Mouse (Mus musculus) MEL (cell line): ENCODE measurements around the gene Ganab. TPM values are rescaled to one million over a fixed set of nuclear protein-coding genes. Genes with fewer than 3 reads are reported as not detected.

Experiments
- DNase-seq: peaks from one replicate; pipeline ENCODE4 v3.0.0; 2011; ENCODE audit warnings: low read depth, low spot score
- H3K27ac ChIP-seq: 2 replicates; pipeline ENCODE4 v1.5.1; 2012; ENCODE audit warnings: low read depth, mild to moderate bottlenecking, control low read depth, low read length, moderate library complexity; ENCODE audit not compliant: control insufficient read depth
- H3K27me3 ChIP-seq, 2 experiments: fragments of 150-350 bp in 1 of 2; sonication (generic) in 1 of 2; 2 replicates each; pipeline ENCODE4 v1.6.1; 2012; ENCODE audit warnings: low read length in 2 of 2, mild to moderate bottlenecking in 2 of 2, improper control_type of control experiment in 1 of 2, moderate library complexity in 1 of 2; ENCODE audit not compliant: insufficient read depth in 2 of 2, control insufficient read depth in 1 of 2
- H3K36me3 ChIP-seq, 2 experiments: 2 replicates each; pipeline ENCODE4 v1.6.1; 2012 to 2014; ENCODE audit warnings: low read length in 2 of 2, improper control_type of control experiment in 1 of 2, inconsistent platforms in 1 of 2, mild to moderate bottlenecking in 1 of 2; ENCODE audit not compliant: insufficient read depth in 2 of 2, control insufficient read depth in 1 of 2
- H3K4me1 ChIP-seq, 2 experiments: fragments of 150-350 bp in 1 of 2; sonication (generic) in 1 of 2; 2 replicates each; pipeline ENCODE4 v1.6.1; 2012; ENCODE audit warnings: low read length in 2 of 2, improper control_type of control experiment in 1 of 2, mild to moderate bottlenecking in 1 of 2; ENCODE audit not compliant: insufficient read depth in 2 of 2, control insufficient read depth in 1 of 2
- H3K4me3 ChIP-seq, 2 experiments: fragments of 150-350 bp in 1 of 2; sonication (generic) in 1 of 2; 2 replicates each; pipeline ENCODE4 v1.5.1; 2012; ENCODE audit warnings: low read depth in 2 of 2, low read length in 2 of 2, mild to moderate bottlenecking in 2 of 2, moderate library complexity in 2 of 2, control low read depth in 1 of 2, improper control_type of control experiment in 1 of 2; ENCODE audit not compliant: control insufficient read depth in 1 of 2, insufficient read depth in 1 of 2
- H3K79me2 ChIP-seq: 2 replicates; pipeline ENCODE4 v1.6.1; 2012; ENCODE audit warnings: mild to moderate bottlenecking, low read length, moderate library complexity; ENCODE audit not compliant: control insufficient read depth, poor library complexity, insufficient read depth
- H3K9ac ChIP-seq: 2 replicates; pipeline ENCODE4 v1.6.1; 2012; ENCODE audit warnings: low read depth, mild to moderate bottlenecking, control low read depth, low read length, moderate library complexity; ENCODE audit not compliant: control insufficient read depth, poor library complexity, severe bottlenecking
- H3K9me3 ChIP-seq: fragments of 150-350 bp; sonication (generic); replicated peaks from 2 replicates; pipeline ENCODE4 v1.6.1; 2012; ENCODE audit warnings: mild to moderate bottlenecking, low read length, improper control_type of control experiment, moderate library complexity; ENCODE audit not compliant: insufficient read depth
- BHLHE40 ChIP-seq: IDR thresholded peaks from 2 replicates; pipeline ENCODE4 v1.6.1; 2012; ENCODE audit warnings: low read depth, mild to moderate bottlenecking, inconsistent platforms, low read length, improper control_type of control experiment, borderline replicate concordance
- CHD1 ChIP-seq: IDR thresholded peaks from 2 replicates; pipeline ENCODE4 v1.6.1; 2012; ENCODE audit warnings: low read depth, mild to moderate bottlenecking, inconsistent platforms, low read length, improper control_type of control experiment
- CHD2 ChIP-seq: IDR thresholded peaks from 2 replicates; pipeline ENCODE4 v1.6.1; 2011; ENCODE audit warnings: low read length, improper control_type of control experiment
- CTCF ChIP-seq, 3 experiments: IDR thresholded peaks in 2 of 3; conservative IDR thresholded peaks in 1 of 3; 2 replicates each; pipeline ENCODE4 v1.5.1; 2011 to 2012; ENCODE audit warnings: low read length in 3 of 3, low read depth in 2 of 3, mild to moderate bottlenecking in 2 of 3, improper control_type of control experiment in 1 of 3, inconsistent platforms in 1 of 3, mixed read lengths in 1 of 3, moderate library complexity in 1 of 3; ENCODE audit not compliant: control insufficient read depth in 1 of 3, insufficient read depth in 1 of 3, poor library complexity in 1 of 3, severe bottlenecking in 1 of 3
- E2F4 ChIP-seq: IDR thresholded peaks from 2 replicates; pipeline ENCODE4 v1.6.1; 2011; ENCODE audit warnings: low read depth, low read length, improper control_type of control experiment, borderline replicate concordance
- ELF1 ChIP-seq: IDR thresholded peaks from 2 replicates; pipeline ENCODE4 v1.6.1; 2014; ENCODE audit warnings: low read depth, mild to moderate bottlenecking, inconsistent platforms, low read length, improper control_type of control experiment, moderate library complexity
- GABPA ChIP-seq: IDR thresholded peaks from 2 replicates; pipeline ENCODE4 v1.6.1; 2012; ENCODE audit warnings: low read depth, mild to moderate bottlenecking, inconsistent platforms, low read length, improper control_type of control experiment, moderate library complexity
- HCFC1 ChIP-seq: IDR thresholded peaks from 2 replicates; pipeline ENCODE4 v1.6.1; 2012; ENCODE audit warnings: low read depth, mild to moderate bottlenecking, inconsistent platforms, low read length, improper control_type of control experiment, moderate library complexity
- JUND ChIP-seq: IDR thresholded peaks from 2 replicates; pipeline ENCODE4 v1.6.1; 2011; ENCODE audit warnings: low read depth, mild to moderate bottlenecking, improper control_type of control experiment, low read length
- KAT2A ChIP-seq: conservative IDR thresholded peaks from 2 replicates; pipeline ENCODE4 v1.6.1; 2012; ENCODE audit warnings: low read depth, low read length, improper control_type of control experiment, inconsistent platforms
- MAFK ChIP-seq: IDR thresholded peaks from 2 replicates; pipeline ENCODE4 v1.6.1; 2011; ENCODE audit warnings: low read depth, mild to moderate bottlenecking, low read length, improper control_type of control experiment, borderline replicate concordance
- MAX ChIP-seq: IDR thresholded peaks from 2 replicates; pipeline ENCODE4 v1.6.1; 2011; ENCODE audit warnings: low read length, improper control_type of control experiment
- MAZ ChIP-seq: IDR thresholded peaks from 2 replicates; pipeline ENCODE4 v1.6.1; 2012; ENCODE audit warnings: low read depth, mild to moderate bottlenecking, inconsistent platforms, low read length, improper control_type of control experiment
- MEF2A ChIP-seq: IDR thresholded peaks from 2 replicates; pipeline ENCODE4 v1.6.1; 2014; ENCODE audit warnings: low read depth, mild to moderate bottlenecking, inconsistent platforms, low read length, improper control_type of control experiment; ENCODE audit not compliant: poor library complexity, insufficient replicate concordance, severe bottlenecking; ENCODE audit errors: extremely low read depth
- MXI1 ChIP-seq: IDR thresholded peaks from 2 replicates; pipeline ENCODE4 v1.6.1; 2011; ENCODE audit warnings: mild to moderate bottlenecking, low read depth, low read length, improper control_type of control experiment
- MYB ChIP-seq: IDR thresholded peaks from 2 replicates; pipeline ENCODE4 v1.6.1; 2011; ENCODE audit warnings: mild to moderate bottlenecking, low read depth, low read length, improper control_type of control experiment
- MYC ChIP-seq: IDR thresholded peaks from 2 replicates; pipeline ENCODE4 v1.6.1; 2011; ENCODE audit warnings: low read depth, mild to moderate bottlenecking, low read length, improper control_type of control experiment, moderate library complexity
- NELFE ChIP-seq: IDR thresholded peaks from 2 replicates; pipeline ENCODE4 v1.6.1; 2011; ENCODE audit warnings: low read depth, low read length, improper control_type of control experiment
- POLR2A ChIP-seq, 2 experiments: IDR thresholded peaks; 2 replicates each; pipeline ENCODE4 v1.6.1; 2011 to 2012; ENCODE audit warnings: low read length in 2 of 2, mild to moderate bottlenecking in 2 of 2, control low read depth in 1 of 2, improper control_type of control experiment in 1 of 2, low read depth in 1 of 2, moderate library complexity in 1 of 2; ENCODE audit not compliant: control insufficient read depth in 1 of 2, insufficient read depth in 1 of 2, poor library complexity in 1 of 2
- POLR2AphosphoS5 ChIP-seq: IDR thresholded peaks from 2 replicates; pipeline ENCODE4 v1.6.1; 2012; ENCODE audit warnings: low read depth, borderline replicate concordance, mild to moderate bottlenecking, inconsistent platforms, low read length, moderate library complexity, mixed read lengths
- RAD21 ChIP-seq: IDR thresholded peaks from 2 replicates; pipeline ENCODE4 v1.6.1; 2011; ENCODE audit warnings: mild to moderate bottlenecking, low read depth, low read length, improper control_type of control experiment
- RCOR1 ChIP-seq: IDR thresholded peaks from 2 replicates; pipeline ENCODE4 v1.6.1; 2012; ENCODE audit warnings: low read depth, mild to moderate bottlenecking, inconsistent platforms, low read length, improper control_type of control experiment
- SIN3A ChIP-seq: IDR thresholded peaks from 2 replicates; pipeline ENCODE4 v1.6.1; 2012; ENCODE audit warnings: low read length, improper control_type of control experiment, inconsistent platforms
- SMC3 ChIP-seq: IDR thresholded peaks from 2 replicates; pipeline ENCODE4 v1.6.1; 2011; ENCODE audit warnings: low read depth, low read length, improper control_type of control experiment
- TAL1 ChIP-seq: IDR thresholded peaks from 2 replicates; pipeline ENCODE4 v1.6.1; 2012; ENCODE audit warnings: mild to moderate bottlenecking, inconsistent platforms, low read length, moderate library complexity, mixed read lengths
- TBP ChIP-seq: IDR thresholded peaks from 2 replicates; pipeline ENCODE4 v1.8.0; 2011; ENCODE audit warnings: low read depth, low read length, improper control_type of control experiment
- UBTF ChIP-seq: IDR thresholded peaks from 2 replicates; pipeline ENCODE4 v1.6.1; 2012; ENCODE audit warnings: low read depth, mild to moderate bottlenecking, inconsistent platforms, low read length, improper control_type of control experiment, moderate library complexity, borderline replicate concordance; ENCODE audit not compliant: insufficient read depth
- ZC3H11A ChIP-seq: IDR thresholded peaks from 2 replicates; pipeline ENCODE4 v1.6.1; 2012; ENCODE audit warnings: low read depth, mild to moderate bottlenecking, inconsistent platforms, low read length, improper control_type of control experiment
- ZKSCAN1 ChIP-seq: IDR thresholded peaks from 2 replicates; pipeline ENCODE4 v1.6.1; 2012; ENCODE audit warnings: low read depth, mild to moderate bottlenecking, inconsistent platforms, low read length, improper control_type of control experiment, moderate library complexity
- ZMIZ1 ChIP-seq: IDR thresholded peaks from 2 replicates; pipeline ENCODE4 v1.6.1; 2012; ENCODE audit warnings: low read depth, mild to moderate bottlenecking, inconsistent platforms, low read length, improper control_type of control experiment, moderate library complexity
- ZNF384 ChIP-seq: IDR thresholded peaks from 2 replicates; pipeline ENCODE4 v1.6.1; 2012; ENCODE audit warnings: low read depth, mild to moderate bottlenecking, inconsistent platforms, low read length, improper control_type of control experiment
- polyA plus RNA-seq, 2 experiments: library from polyadenylated mRNA; stranded (reverse) in 1 of 2; unstranded in 1 of 2; fragments of >175 nt in 1 of 2; fragments of >200 nt in 1 of 2; gene quantifications; 2 replicates each; pipeline versions ENCODE4 v1.2.1 to v1.2.4; 2012; ENCODE audit warnings: low replicate concordance in 2 of 2, low read depth in 1 of 2; ENCODE audit not compliant: insufficient read length in 2 of 2, insufficient read depth in 1 of 2, missing spikeins in 1 of 2
- total RNA-seq: library from RNA; depleted of rRNA; stranded (reverse); fragments of 300-350 nt; gene quantifications from 2 replicates; pipeline ENCODE4 v1.2.3, GENCODE M21; 2012

Gene Ganab
- total and polyA plus RNA-seq, 3 experiments = 122 to 123 TPM; not detected in 1

DNA sequence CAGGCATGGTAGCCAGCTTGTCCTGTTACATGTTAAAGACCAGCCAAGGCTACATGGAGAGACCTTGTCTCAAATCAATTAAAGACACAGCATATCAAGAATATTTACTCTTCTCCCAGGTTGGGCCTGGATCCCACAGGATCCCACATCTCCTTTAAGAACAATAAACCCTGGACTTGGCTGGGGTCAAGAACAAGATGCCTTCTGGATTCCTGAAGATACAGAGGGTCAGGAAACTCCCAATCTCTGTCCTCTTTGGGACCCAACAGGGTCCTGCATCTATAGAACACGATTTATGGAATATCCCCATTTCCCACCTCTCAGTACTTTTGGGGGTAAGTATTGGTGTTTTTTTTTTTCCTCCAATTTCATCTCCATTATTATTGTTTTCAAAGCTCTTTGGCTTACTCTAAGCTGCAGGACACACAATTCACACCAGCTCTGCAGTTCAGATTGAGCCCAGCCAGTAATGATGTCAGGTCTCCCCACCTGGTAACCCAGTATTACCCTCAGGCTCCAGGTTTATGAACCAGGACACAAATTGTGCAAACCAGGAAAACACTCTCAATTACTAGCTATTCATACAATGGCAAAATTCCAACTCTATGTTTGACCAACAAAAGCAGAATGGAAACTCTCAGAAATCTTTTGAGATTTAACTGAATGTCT lies 10.8 kb upstream of the Ganab start (continued):
- TF ChIP-seq MEF2A = no peak
- TF ChIP-seq MAZ = no peak
- TF ChIP-seq ZKSCAN1 = no peak
- TF ChIP-seq HCFC1 = peak; percentile 38; the same call in 1 of the 2 replicates
- TF ChIP-seq RCOR1 = no peak; the same call in 1 of the 2 replicates
- no peak for TF ChIP-seq GABPA
- TF ChIP-seq MXI1 = no peak
- TF ChIP-seq TBP = no peak
- peak; percentile 50 for TF ChIP-seq SIN3A
- no peak; the same call in 1 of the 2 replicates for TF ChIP-seq MAX
- no peak; the same call in 1 of the 2 replicates for TF ChIP-seq KAT2A

DNA sequence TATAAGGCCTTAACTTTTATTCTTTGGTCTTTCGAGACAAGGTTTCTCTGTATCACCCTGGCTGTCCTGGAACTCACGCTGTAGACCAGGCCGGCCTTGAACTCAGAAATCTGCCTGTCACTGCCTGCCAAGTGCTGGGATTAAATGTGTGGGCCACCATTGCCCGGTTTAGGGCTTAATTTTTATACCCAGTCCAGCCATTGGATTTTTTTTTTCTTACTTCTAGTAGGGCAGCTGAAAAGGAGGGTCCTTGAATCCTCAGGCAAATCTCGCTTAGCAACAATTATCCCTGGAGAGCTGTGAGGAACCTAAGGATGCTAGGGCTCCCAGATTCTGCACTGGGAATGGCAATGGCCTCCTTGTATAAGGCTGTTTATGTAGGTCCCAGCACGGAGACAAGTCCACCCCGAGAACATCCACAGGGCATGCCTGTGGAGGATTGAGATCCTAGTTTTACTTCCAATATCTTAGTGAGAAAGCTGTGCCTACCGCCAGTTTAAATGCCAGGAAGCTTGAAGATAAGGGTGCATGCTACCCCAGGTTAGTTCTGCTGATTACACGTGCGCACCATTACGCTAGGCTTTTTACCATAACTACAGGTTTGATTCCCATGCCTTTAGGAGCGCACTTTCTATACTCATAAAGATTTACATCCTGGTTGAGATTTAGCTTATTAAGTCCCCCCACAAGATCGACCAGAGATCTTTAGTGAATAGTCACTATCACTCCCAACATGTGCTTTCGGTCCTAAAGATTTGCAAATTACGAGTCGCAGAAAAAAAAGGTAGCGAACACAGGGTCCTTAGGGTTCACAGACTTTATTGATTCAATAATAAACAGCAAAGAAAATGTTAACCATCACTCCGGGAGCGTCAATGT lies 10.0 kb upstream of the Ganab start:
- peaks cover 0 to 13% of the 10 kb centered on the region in 2 experiments; a peak in 1 of 4 replicates for H3K4me1 ChIP-seq
- no peaks in the 10 kb centered on the region for H3K9me3 ChIP-seq
- peak; percentile 64 for DNase-seq
- no peak for TF ChIP-seq ZKSCAN1
- TF ChIP-seq ELF1 = no peak
- TF ChIP-seq MAFK = peak; percentile 40; the same call in 1 of the 2 replicates
- peak; percentile 41 to 52; a peak in 3 of 4 replicates for TF ChIP-seq POLR2A (IDR thresholded peaks at IDR 0.05; ENCODE audit: control insufficient read depth in 1 of 2, insufficient read depth in 1 of 2, low read depth in 1 of 2, low read length in 2 of 2, poor library complexity in 1 of 2)
- peak; percentile 98 for TF ChIP-seq CHD1
- 0 out of 2 replicates have a peak, but pooled peaks have one; percentile 1 for TF ChIP-seq POLR2AphosphoS5
- peak; percentile 84 for TF ChIP-seq SIN3A
- TF ChIP-seq CTCF (IDR thresholded peaks at IDR 0.05 in 2 of 3, conservative IDR thresholded peaks at IDR 0.05 in 1 of 3; ENCODE audit: control insufficient read depth in 1 of 3, insufficient read depth in 1 of 3, low read depth in 2 of 3, low read length in 3 of 3, poor library complexity in 1 of 3, severe bottlenecking in 1 of 3) = no peak
- TF ChIP-seq NELFE = no peak; the same call in 1 of the 2 replicates
- TF ChIP-seq RAD21 = no peak
- TF ChIP-seq CHD2 = no peak; the same call in 1 of the 2 replicates
- TF ChIP-seq MEF2A = no peak
- TF ChIP-seq E2F4 = peak; percentile 74; the same call in 1 of the 2 replicates
- peak; percentile 97 for TF ChIP-seq MYC
- TF ChIP-seq BHLHE40 = peak; percentile 80
- no peak for TF ChIP-seq UBTF
- TF ChIP-seq MYB = peak; percentile 36; the same call in 1 of the 2 replicates
- TF ChIP-seq GABPA = no peak
- TF ChIP-seq SMC3 = peak; percentile 29; the same call in 1 of the 2 replicates
- TF ChIP-seq ZMIZ1 = peak; percentile 78
- no peak for TF ChIP-seq ZNF384
- no peak for TF ChIP-seq JUND
- TF ChIP-seq TBP = no peak
- TF ChIP-seq TAL1 = no peak
- TF ChIP-seq ZC3H11A = no peak

More for the DNA sequence above, 10.0 kb upstream of the Ganab start:
- Histone ChIP-seq H3K4me3 (peak overlapping the region; percentile 75 to 85), H3K27ac (peak overlapping the region; percentile 91), H3K79me2 (peaks cover 26% of the 10 kb centered on the region), H3K9ac (peak overlapping the region; percentile 94), H3K36me3 (peaks cover 0 to 32% of the 10 kb centered on the region in 2 experiments; a peak in 2 of 4 replicates), H3K27me3 (no peaks in the 10 kb centered on the region)
